Mouse (Mus musculus) brain, adult 2 months (tissue): ENCODE results near the gene Cacng3.

ENCODE experiments used
- DNase-seq: peaks from one replicate; pipeline ENCODE4 v3.0.0; 2011; ENCODE audit warnings: low read depth, low spot score

Gene Cacng3

DNA sequence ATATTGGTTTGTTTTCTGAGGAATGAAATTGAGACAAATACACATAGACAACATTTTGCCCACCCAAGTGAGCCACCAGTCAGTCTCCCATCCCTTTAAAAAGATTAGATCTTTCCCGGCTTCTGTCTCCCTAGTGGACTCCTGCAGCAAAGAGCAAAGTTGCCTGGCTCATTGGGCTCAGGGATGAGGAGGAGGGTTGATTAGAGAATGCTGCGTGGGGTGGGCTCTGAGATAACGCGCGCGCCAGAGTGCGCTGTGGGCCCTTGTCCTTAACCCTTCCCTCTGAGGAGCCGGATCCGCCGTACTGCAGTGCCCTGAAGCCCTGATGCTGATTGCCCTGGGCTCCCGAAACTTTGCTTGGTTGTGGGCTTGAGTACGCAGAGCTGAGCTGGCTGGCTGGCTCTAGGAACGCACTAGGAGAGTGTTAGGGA, at the start of gene Cacng3:
Gene Cacng3, plus strand, starts transcription at position 51 of the 431 bp plus-strand sequence.
- DNase-seq = no peak

DNA sequence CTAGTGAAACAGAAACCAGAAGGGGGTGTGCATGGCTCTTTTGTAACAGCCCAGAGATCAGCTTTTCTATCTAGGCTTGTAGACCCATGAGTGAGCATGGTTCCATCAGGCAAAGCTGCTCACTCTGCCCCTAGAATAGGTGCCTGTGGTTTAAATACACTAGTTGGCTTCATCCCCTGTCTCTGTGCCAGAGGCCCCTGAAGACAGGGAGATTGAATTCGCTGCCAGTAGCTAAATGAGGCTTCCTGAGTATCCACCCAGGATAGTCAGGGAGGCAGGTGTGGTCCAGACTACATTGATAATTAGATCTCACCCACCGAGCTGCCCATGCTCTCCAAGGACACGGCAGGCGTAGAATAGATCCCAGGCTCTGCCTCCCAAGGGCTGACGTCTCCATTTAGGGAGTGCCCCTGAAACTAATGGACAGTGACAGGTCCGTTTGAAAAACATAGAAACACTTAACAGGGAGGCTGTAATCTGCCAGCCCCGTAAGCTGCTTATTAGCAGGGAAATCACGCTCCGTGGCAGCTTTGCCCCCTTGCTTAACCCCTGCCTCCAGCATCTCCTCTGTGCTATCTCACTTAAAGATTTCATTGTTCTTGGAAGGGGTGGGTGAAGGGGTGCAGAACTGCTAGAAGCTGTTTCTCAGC, 48.0 kb upstream of the Cacng3 start:
- DNase-seq = peak; percentile 66

DNA sequence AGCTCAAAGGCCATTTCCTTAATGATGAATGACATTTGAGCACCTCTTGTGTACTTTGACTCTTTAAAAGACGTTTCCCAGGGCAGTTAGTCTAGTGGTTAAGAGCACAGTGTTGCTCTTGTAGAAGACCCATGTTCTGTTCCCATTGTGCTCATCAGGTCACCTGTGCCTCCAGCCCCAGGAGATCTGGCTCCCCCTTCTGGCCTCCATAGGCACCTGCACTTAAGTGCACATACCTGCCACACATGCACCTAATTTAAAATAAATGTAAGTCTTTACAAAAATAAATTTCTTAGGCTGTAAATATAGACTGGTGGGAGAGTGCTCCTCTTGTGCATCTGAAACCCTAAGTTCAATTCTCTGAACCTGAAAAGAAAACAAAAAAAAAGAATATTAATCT, 46.5 kb upstream of the Cacng3 start:
- no peak for DNase-seq

DNA sequence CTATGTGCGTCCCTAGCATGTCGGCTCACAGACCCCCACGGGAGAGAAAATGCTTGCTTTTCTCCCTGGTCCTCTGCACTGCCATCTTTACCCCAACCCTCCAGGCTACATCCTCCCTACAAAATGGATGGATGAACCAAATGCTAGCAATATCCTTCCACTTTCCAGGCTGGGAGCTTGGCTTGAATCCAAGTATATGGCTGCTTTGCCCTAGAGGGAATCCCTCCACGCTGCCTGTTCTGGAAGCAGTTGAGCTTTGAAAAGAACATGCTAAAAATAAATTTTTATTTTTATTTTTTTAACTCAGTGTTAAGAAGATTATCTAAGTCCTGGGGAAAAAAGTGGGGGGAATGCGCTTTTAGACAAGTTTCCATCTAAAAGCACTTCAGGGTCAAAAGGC, 42.2 kb upstream of the Cacng3 start:
- DNase-seq = peak; percentile 49

DNA sequence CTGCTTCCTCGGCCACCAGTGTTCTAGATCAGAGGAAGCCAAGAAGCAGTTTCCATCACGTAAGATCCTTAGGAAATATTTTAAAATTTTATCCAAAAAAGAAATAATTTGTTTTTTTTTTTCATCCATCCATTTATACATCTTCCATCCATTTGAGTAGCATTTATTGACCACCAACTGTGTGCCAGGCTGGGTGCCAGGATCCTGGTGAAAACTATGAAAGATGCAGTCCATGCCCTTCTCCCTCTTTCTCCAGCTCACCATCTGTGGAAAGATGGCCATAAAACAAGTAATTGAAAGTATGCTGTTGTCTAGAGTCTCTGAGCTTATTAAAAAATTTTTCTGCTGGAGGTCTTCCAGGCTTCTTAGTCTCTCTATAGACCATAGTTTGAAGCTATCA, 39.9 kb upstream of the Cacng3 start:
- DNase-seq = peak; percentile 46

DNA sequence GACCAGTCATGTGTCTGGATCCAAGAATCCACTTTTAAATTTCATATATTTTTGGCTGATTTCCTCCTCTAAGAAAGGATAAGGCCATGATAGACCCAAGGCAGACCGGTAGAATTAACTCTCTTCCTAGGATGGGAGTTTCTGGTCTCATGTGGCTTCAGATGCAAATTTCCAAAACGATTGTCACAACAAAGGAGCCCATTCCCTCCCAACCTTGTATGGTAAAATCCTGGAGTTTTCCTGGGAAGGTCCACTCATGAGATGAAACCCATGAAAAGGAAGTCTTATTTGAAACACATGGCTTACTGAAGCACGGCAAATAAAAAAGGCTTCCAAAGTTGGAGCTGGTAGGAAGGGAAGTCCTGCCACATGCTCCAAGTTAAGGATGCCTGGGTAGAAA, 39.1 kb upstream of the Cacng3 start:
- no peak for DNase-seq

DNA sequence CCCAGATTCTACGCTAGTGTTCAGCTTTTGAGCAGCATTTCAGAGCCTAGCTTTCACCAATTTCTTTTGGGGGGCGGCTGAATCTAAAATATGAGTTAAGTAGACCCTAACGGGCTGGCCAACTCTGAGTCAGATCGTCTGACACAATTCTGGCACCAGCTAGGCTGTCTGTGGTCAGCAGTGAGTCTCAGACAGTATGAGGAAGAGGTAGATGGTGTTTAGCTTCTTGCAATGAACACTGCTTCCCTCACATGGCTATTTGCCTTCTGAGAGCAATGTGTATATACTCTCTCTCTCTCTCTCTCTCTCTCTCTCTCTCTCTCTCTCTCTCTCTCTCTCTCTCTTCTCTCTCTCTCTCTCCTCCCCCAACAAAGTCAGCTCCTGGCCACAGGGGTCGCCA, 37.3 kb upstream of the Cacng3 start:
- no peak for DNase-seq

DNA sequence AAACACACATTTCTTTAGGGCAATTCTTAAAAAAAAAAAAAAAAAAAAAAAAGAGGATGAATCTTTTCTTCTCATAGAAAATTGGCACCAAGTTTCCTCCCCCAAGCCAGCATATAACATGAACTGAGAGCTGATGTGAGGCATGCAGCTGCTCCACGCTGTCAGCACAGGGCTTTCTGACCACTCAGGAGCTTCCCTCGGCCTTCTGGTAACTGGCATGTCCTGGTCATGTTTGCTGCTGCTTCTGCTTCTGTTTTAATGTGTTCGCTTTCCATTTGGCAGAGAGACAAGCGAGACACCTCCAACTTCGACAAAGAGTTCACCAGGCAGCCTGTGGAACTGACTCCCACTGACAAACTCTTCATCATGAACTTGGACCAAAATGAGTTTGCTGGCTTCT, 36.8 kb upstream of the Cacng3 start:
- DNase-seq = no peak

DNA sequence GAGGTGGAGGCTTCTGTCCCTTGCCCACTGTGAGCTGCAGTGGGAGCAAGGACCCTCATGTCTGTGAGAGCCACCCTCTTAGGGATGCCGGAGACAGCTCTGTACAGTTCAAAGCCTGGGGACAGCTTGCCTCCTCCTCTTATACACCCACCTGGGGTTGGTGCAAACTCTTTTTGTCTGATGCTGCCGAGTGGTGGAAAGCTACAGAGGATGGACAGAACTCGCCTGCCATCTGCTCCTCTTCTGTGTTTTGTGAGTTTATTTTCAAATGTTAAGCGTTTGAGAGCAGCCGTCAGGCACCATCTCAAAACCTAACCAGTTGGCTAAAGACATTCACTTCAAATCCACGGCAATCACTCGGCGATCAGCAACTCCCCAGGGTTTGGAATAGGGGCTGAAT, 26.6 kb upstream of the Cacng3 start:
- peak; percentile 79 for DNase-seq

DNA sequence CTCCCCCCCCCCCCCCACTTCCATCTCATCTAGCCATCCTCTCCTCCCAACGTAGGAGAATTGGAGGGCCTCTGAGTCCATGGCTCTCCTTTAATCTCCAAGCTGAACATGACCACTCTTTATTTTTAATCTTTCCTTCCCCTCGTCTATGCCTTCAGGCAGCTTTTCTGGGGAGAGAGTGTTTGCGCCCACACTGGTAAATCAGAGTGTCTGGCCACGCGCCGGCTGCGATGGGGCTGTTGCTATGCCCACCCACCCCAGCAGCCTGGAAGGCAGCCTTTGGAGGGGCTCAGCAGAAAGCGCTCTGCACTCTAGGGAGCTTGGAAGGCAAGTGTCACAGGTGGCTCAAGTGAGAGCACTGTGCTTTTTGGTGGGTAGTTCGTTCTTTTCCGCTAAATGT, 21.0 kb upstream of the Cacng3 start:
- peak; percentile 60 for DNase-seq

DNA sequence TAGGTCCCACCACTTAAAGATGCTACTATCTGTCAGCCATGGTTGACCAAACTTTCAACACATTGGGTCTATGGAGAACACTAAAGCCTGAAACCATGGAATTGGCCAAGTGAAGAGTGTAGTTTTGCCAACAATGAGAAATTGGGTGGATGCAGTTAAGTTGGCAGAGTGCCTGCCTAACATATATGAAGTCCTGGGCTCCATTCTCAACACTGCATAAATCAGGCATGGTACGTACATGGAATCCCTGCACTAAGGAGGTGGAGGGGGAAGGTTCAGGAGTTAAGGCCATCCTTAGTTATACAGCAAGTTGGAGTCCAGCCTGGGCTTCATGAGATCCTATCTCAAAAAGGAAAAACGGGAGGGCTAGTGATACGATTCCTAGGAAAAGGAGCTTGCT, 17.8 kb upstream of the Cacng3 start:
- no peak for DNase-seq

DNA sequence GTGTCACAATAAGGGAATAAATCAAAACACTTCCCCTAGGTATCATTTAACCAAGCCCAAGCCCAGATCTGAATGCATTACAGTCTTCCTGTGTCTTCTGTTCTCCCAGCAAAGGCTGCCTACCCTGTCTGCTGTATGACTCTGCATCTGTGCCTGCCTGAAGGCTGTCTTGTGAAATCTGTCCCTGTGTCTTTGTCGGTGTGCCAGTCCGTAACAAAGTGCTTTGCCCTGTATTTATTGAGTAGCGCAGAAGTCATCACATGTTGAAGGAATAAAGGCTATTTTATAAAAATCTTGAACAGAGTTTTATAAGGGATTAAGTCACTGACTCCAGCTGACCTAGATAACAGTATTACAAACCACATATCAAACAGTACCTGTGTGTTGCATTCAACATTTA, 13.6 kb upstream of the Cacng3 start:
- no peak for DNase-seq

DNA sequence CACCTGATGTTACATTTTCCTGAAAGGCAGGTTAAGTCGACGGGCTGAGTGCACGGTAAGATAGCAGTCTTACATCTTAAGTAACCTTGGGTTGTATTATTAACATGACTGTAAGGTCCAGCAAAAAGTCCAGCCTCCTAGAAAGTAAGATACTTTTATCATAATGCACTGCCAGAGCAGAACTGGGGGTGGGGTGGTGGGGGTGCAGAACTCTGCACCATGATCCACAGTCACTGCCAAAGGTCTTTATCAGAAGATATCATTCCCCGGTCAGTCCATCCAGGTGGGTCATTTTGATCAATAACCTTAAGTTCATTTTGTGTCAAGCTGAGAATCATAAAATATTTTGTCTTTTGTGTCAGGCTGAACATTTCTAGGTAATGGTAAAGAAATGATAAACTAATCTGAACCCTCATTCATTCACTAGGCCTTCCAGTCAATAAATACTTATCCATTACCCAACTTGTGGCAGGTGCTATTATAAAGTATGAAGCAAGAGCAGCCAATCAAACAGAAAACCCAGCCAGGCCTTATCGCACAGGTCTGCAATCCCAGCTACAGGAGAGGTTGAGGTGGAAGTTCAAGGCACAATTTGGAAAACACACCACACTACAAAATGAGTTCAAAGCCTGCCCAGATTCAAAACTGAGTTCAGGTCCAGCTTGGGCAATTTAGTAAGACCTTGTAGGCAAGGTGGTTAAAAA, 12.7 kb upstream of the Cacng3 start:
- DNase-seq = no peak

DNA sequence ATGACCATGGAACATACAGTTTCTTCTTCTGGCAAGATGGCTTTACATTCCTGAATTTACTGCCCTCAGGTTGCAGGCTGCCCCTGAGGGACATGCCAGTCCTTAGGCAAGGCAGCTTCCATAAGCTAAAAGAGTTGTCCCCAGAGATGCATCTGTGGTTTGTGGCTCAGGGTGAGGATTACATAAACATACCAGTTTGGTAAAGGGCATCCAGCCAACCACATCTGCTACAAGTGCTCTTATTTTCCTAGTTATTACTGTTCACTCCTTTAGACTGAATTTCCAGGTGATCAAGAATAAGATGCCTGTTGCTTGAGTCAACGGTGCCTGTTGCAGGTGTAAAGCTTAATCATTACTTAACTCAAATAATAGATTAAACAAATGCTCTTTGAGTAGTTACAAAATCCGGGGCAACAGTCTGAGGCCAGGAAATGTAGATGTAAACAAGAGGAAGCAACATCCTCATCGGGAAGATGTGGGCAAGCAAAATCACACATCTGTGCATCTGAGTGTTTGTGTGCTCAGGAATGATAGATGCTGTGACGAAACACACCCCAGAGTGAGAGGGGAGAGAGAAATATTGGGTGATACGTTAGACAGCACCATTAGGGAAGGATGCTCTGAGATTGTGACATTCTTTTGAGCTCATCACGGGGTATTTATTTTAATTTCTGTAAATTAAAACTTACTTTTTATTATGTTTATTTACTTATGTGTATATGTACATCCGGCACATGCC, 4.8 kb upstream of the Cacng3 start:
- no peak for DNase-seq

DNA sequence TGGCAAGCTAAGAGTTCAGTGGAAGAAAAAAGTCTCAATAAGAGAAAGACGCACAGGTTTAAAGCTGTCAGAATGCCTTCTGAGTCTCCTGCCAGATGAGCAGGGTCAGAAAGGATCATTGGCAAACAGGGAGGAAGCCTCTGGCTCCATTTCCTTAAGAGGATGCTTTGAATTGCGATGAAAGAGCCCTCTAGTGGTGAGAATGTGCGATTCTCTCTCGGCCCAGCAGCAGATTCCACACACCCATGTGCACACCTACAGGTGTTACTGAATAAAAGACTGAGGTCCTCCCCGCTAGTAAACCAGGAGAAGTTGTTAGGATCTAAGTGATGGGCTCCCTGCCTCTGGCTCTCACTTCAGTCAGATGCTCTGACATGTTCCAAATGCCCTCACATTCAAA, 2.4 kb upstream of the Cacng3 start:
- DNase-seq = peak; percentile 83

DNA sequence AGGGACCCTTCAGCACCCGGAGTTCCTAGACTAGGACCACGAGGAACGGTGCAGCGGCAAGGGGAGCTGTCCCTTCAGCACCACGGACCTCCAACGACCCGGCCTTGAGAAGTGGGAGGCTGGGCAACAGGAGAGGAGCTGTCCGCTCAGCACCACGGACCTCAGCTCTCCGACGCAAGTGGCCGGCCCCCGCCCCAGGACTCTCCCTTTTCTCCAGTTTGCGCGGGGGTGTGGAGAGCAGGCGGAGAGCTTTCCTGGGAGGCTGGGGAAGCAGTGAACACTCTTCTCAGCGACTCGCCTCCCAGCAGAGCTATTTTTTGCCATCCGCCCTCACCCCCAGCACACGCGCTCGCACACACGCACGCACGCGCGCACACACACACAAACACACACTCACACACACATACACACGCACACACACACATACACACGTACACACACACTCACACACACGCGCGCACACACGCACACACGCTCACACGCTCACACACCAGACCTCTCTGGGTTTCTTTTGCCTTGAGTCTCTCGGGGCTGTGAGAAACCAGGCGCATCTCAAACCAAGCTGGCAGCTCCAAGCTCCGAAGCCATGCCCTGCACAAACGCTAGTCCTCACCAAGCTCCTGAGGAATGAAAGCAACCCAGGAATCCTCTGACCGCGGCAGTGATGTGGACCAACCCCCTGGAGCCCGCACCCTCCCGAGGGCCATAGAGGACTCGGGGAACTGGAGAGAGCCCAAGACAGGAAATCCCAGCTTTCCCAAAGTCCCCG, 765 bp downstream of the Cacng3 start:
- DNase-seq = peak; percentile 90

DNA sequence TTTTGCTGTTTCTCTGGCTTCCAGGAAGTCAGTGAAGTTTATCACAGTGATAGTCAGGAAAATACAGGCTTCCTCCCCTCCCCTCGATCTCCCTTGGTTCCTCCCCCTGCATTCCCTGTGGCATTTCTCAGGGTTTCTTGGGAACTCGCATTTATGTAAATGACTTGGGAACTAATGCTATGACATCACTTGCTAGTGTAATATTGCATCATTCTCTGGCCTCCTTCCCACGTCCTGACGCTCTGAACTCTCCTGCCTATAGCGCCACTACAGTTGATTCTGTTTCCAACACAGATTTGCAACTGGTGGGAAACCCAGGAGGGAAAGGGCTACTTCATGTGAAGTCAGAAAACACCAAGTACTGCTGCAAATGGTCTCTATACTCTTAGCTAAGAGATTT, 2.7 kb downstream of the Cacng3 start:
- DNase-seq = peak; percentile 87

DNA sequence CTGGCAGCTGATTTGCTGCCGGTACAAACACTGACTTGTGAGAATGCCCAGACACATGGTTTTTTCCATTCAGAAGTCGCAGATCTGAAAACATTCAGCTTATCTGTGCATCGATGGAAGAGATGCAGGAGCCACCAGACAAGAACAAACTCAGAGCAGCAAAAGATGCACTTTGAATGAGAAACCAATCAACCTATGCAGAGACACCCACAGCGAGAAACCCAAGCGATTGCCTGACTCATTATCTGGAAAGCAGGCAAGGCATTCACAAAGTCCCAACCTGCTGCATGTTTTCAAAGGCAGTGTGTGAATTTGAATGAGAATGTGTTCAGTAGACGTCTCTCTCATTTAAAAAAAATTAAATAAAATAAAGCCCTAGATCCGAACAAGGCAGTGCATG, 4.9 kb downstream of the Cacng3 start:
- peak; percentile 72 for DNase-seq

DNA sequence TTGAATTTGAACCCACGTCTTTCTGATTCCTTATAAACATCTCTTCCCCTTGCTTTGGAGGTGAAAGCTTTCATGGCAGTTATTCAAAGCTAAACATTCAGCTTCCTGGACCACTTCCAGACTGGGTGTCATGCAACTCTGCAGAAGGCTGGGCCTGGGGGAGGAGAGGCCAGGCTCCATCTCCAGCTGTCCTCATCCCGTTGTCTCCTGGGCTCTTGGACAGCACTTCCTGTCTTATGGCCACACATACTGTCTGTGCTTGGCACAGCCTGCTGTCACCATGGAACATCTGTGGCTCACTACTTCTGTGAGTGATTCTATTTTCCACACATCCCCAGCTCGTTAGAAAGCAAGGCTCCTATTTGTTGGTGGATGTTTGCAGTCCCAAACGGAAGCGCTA, 31.5 kb downstream of the Cacng3 start:
- peak; percentile 80 for DNase-seq

DNA sequence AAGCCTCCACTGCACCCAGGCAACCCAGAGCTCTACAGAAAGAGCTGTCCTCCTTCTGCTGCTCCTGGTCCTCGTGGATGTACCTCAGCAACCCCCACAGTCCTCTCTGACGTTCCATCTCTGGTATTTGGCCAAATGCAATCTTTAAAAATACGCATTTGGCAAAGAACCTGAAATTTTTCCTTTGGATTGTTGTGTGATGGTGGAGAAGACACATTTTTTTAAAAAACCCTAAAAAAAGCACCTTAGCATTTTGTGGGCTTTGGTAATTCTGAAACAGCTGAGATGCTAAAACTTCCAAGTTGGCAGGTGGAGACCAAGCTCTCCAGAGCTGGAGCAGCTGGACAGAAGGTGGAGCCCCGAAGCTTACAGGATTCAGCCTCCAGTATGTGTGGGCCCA, 32.2 kb downstream of the Cacng3 start:
- peak; percentile 70 for DNase-seq

DNA sequence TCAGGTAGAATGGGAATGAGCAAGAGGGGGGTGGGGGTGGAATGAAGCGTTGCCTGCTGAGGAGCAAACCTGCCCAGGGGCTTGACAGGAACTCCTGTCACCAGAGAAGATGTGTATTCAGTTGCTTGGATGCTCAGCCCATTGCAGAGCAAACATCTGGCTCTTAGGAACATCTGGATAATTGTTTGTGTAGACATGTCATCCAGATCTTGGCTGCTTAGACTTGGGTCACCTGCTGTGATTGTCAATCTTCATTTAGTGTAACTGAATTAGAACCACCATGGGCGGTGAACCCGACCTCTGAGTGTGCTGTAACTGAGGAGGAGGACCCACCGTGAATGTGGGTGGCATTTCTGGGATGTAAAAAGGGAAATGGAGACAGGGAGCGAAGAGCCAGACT, 36.4 kb downstream of the Cacng3 start:
- no peak for DNase-seq

DNA sequence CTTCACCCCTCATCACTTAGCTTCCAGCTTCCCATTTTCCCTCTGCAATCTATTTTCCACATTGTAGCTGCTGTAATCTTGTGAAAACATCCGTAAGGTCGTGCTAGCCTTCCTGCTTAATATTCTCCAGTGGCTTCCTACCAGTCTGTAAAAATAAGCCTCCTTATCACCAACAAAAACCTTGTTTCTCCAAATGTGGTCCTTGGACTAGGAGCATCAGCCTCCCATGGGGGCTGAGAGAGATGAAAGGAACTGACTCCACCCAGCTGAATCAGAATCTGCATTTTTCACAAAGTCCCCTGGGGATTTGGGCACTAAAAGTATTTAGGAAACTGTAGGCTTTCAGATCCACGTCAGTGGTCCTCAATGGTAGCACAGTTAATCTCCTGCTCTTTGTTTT, 46.0 kb downstream of the Cacng3 start:
- DNase-seq = no peak
